Mouse (Mus musculus): ENCODE data around the gene Vmn2r65. TPM values are rescaled to one million over a fixed set of nuclear protein-coding genes. Genes with fewer than 3 reads are reported as not detected.

The Vmn2r65 gene
- not detected in 2 replicates for polyA plus RNA-seq (2012; rRNA removed)

DNA sequence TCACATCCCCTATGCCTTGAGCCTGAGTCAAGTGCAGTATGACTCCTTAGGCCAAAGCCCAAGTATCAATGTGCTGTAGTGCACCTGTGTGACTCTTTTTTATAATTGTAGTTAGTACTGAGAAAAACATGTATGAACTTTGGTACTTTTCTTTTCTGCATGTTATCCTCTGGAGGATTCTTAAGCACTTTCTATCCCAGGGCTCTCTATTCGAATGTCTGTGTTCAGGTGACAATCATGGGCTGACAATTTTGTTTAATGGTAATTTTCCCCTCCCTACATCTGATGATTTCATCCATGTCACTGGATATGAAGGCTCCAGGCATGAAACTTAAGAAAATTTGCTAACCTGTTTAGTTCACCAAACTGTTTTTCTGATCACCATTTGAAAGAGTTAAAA lies at the start of gene Vmn2r65:
Gene Vmn2r65 (minus strand): TSS at position 101 of the 400 bp plus-strand sequence.

DNA sequence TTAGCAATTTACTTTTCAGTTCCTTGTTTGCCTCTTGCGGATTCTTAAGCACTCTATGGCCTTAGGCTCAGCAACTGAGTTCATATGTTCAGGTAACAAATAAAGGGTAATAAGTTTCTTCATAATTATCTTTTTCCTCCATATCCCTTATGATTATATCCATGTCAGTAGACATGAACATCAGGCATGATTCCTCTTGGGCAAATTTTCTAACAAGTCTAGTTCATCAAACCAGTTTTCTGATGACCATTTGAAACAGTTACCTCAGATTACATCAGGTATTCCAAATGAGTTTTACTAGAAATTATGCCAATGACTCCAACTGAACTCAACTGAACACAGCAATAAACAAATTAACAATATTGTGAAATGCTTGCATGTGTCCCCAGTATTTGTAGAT lies 48.3 kb upstream of the Vmn2r65 start, which contains the start of gene Vmn2r66:
Gene Vmn2r66 (minus strand): TSS at position 101 of the 400 bp plus-strand sequence.

Other genes starting within 250 kb of the Vmn2r65 start
- not detected in 2 replicates for gene Olfr291, start 110.6 kb downstream of the Vmn2r65 start, polyA plus RNA-seq (2012; rRNA removed)
- not detected in 2 replicates for gene Vmn2r66, start 48.2 kb upstream of the Vmn2r65 start, polyA plus RNA-seq (2012; rRNA removed)
- gene Vmn2r67, start 191.9 kb upstream of the Vmn2r65 start, polyA plus RNA-seq (2012; rRNA removed): not detected in 2 replicates